Mouse (Mus musculus): ENCODE measurements around the gene Cracr2a. TPM values are rescaled to one million over a fixed set of nuclear protein-coding genes. Genes with fewer than 3 reads are reported as not detected.

The Cracr2a gene
- polyA plus RNA-seq, 1 experiment: 0.83 TPM

- H3K4me1 ChIP-seq (ENCODE audit: control insufficient read depth, insufficient read depth, low read length): no peaks in the 10 kb centered on the region
- no peak overlapping the region for H3K27ac ChIP-seq (ENCODE audit: insufficient read depth, low read depth, low read length)
- TF ChIP-seq POLR2A (IDR thresholded peaks at IDR 0.05; ENCODE audit: borderline replicate concordance, low read depth, low read length) (no peak), CTCF (IDR thresholded peaks at IDR 0.05; ENCODE audit: low read depth, low read length) (no peak)
- no peak overlapping the region for H3K4me3 ChIP-seq (ENCODE audit: insufficient read depth, low read length)
Measured at GRCm38 (mm10) chr6:127680784-127681183, 119.6 kb downstream of the Cracr2a start.

- TF ChIP-seq CTCF (IDR thresholded peaks at IDR 0.05; ENCODE audit: low read depth, low read length): no peak
- TF ChIP-seq POLR2A (IDR thresholded peaks at IDR 0.05; ENCODE audit: borderline replicate concordance, low read depth, low read length): no peak
- Histone ChIP-seq H3K4me3 (ENCODE audit: insufficient read depth, low read length) (no peak overlapping the region), H3K27ac (ENCODE audit: insufficient read depth, low read depth, low read length) (no peak overlapping the region), H3K4me1 (ENCODE audit: control insufficient read depth, insufficient read depth, low read length) (no peaks in the 10 kb centered on the region)
Measured at GRCm38 (mm10) chr6:127683561-127683960, 122.4 kb downstream of the Cracr2a start.

GRCm38 (mm10) chr6:127684981-127685380, 123.8 kb downstream of the Cracr2a start:
- no peaks in the 10 kb centered on the region for H3K4me1 ChIP-seq (ENCODE audit: control insufficient read depth, insufficient read depth, low read length)
- TF ChIP-seq POLR2A (IDR thresholded peaks at IDR 0.05; ENCODE audit: borderline replicate concordance, low read depth, low read length): no peak
- no peak for TF ChIP-seq CTCF (IDR thresholded peaks at IDR 0.05; ENCODE audit: low read depth, low read length)
- H3K4me3 ChIP-seq (ENCODE audit: insufficient read depth, low read length): no peak overlapping the region
- H3K27ac ChIP-seq (ENCODE audit: insufficient read depth, low read depth, low read length): no peak overlapping the region

GRCm38 (mm10) chr6:127687181-127687860, 126.2 kb downstream of the Cracr2a start:
- Histone ChIP-seq H3K4me1 (ENCODE audit: control insufficient read depth, insufficient read depth, low read length) (no peaks in the 10 kb centered on the region), H3K4me3 (ENCODE audit: insufficient read depth, low read length) (no peak overlapping the region)
- no peak for TF ChIP-seq CTCF (IDR thresholded peaks at IDR 0.05; ENCODE audit: low read depth, low read length)
- TF ChIP-seq POLR2A (IDR thresholded peaks at IDR 0.05; ENCODE audit: borderline replicate concordance, low read depth, low read length): no peak

GRCm38 (mm10) chr6:127692298-127692697, 131.2 kb downstream of the Cracr2a start:
- no peak overlapping the region for H3K4me3 ChIP-seq (ENCODE audit: insufficient read depth, low read length)
- no peaks in the 10 kb centered on the region for H3K4me1 ChIP-seq (ENCODE audit: control insufficient read depth, insufficient read depth, low read length)
- no peak overlapping the region for H3K27ac ChIP-seq (ENCODE audit: insufficient read depth, low read depth, low read length)
- TF ChIP-seq POLR2A (IDR thresholded peaks at IDR 0.05; ENCODE audit: borderline replicate concordance, low read depth, low read length): no peak
- no peak for TF ChIP-seq CTCF (IDR thresholded peaks at IDR 0.05; ENCODE audit: low read depth, low read length)

More at GRCm38 (mm10) chr6:127687181-127687860, 126.2 kb downstream of the Cracr2a start:
- H3K27ac ChIP-seq (ENCODE audit: insufficient read depth, low read depth, low read length): no peak overlapping the region

GRCm38 (mm10) chr6:127693681-127694080, 132.5 kb downstream of the Cracr2a start:
- Histone ChIP-seq H3K4me3 (ENCODE audit: insufficient read depth, low read length) (no peak overlapping the region), H3K27ac (ENCODE audit: insufficient read depth, low read depth, low read length) (no peak overlapping the region), H3K4me1 (ENCODE audit: control insufficient read depth, insufficient read depth, low read length) (no peaks in the 10 kb centered on the region)
- no peak for TF ChIP-seq POLR2A (IDR thresholded peaks at IDR 0.05; ENCODE audit: borderline replicate concordance, low read depth, low read length)
- TF ChIP-seq CTCF (IDR thresholded peaks at IDR 0.05; ENCODE audit: low read depth, low read length): no peak

GRCm38 (mm10) chr6:127701036-127701783, 140.1 kb downstream of the Cracr2a start:
- TF ChIP-seq CTCF (IDR thresholded peaks at IDR 0.05; ENCODE audit: low read depth, low read length): no peak
- no peak for TF ChIP-seq POLR2A (IDR thresholded peaks at IDR 0.05; ENCODE audit: borderline replicate concordance, low read depth, low read length)
- Histone ChIP-seq H3K4me1 (ENCODE audit: control insufficient read depth, insufficient read depth, low read length) (no peaks in the 10 kb centered on the region), H3K4me3 (ENCODE audit: insufficient read depth, low read length) (no peak overlapping the region), H3K27ac (ENCODE audit: insufficient read depth, low read depth, low read length) (no peak overlapping the region)

- Histone ChIP-seq H3K4me3 (ENCODE audit: insufficient read depth, low read length) (no peak overlapping the region), H3K27ac (ENCODE audit: insufficient read depth, low read depth, low read length) (no peak overlapping the region), H3K4me1 (ENCODE audit: control insufficient read depth, insufficient read depth, low read length) (no peaks in the 10 kb centered on the region)
- TF ChIP-seq CTCF (IDR thresholded peaks at IDR 0.05; ENCODE audit: low read depth, low read length) (no peak), POLR2A (IDR thresholded peaks at IDR 0.05; ENCODE audit: borderline replicate concordance, low read depth, low read length) (no peak)
Measured at GRCm38 (mm10) chr6:127708218-127708628, 147.1 kb downstream of the Cracr2a start.

- Histone ChIP-seq H3K4me3 (ENCODE audit: insufficient read depth, low read length) (no peak overlapping the region), H3K4me1 (ENCODE audit: control insufficient read depth, insufficient read depth, low read length) (no peaks in the 10 kb centered on the region), H3K27ac (ENCODE audit: insufficient read depth, low read depth, low read length) (no peak overlapping the region)
- no peak for TF ChIP-seq POLR2A (IDR thresholded peaks at IDR 0.05; ENCODE audit: borderline replicate concordance, low read depth, low read length)
- TF ChIP-seq CTCF (IDR thresholded peaks at IDR 0.05; ENCODE audit: low read depth, low read length): no peak
Measured at GRCm38 (mm10) chr6:127714906-127715305, 153.8 kb downstream of the Cracr2a start.

GRCm38 (mm10) chr6:127715428-127715827, 154.3 kb downstream of the Cracr2a start:
- H3K27ac ChIP-seq (ENCODE audit: insufficient read depth, low read depth, low read length): no peak overlapping the region

More at GRCm38 (mm10) chr6:127715428-127715827, 154.3 kb downstream of the Cracr2a start:
- TF ChIP-seq CTCF (IDR thresholded peaks at IDR 0.05; ENCODE audit: low read depth, low read length) (no peak), POLR2A (IDR thresholded peaks at IDR 0.05; ENCODE audit: borderline replicate concordance, low read depth, low read length) (no peak)
- Histone ChIP-seq H3K4me3 (ENCODE audit: insufficient read depth, low read length) (no peak overlapping the region), H3K4me1 (ENCODE audit: control insufficient read depth, insufficient read depth, low read length) (no peaks in the 10 kb centered on the region)

Data from bone marrow macrophage, adult 2 months (primary cell).